Mouse (Mus musculus): ENCODE measurements at regions not wholly inside any gene's neighbourhood (a gene's known extent, or its start where the extent isn't known, plus 50 kb on each side); places are given as distances from the start of the nearest gene placed in this dataset.

DNA sequence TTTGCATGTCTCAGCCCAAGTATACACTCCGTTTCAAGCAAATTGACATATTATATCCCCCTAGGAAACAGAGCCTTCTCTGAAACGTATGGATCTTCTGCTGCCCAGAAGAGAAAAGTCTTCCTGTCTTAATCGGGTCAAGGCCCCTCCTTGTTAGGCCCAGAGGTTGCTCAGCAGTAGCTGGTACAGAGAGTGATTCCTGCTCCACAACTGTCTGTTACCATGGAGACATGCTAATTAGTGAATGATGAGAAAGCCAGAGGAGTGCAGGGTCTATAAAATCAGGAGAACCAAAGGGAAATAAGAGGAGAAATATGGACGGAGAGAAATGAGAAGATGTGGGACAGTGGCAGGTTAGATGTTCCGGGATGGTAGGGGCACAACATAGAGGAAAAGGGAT is 86.8 kb downstream of the Pou4f1 start:
- TF ChIP-seq CTCF (IDR thresholded peaks at IDR 0.05; ENCODE audit: extremely low read depth, insufficient read depth, low read length) = no peak
- no peak for TF ChIP-seq POLR2A (IDR thresholded peaks at IDR 0.05; ENCODE audit: extremely low read depth, insufficient read depth, low read length)
